Comparison of ENCODE assay signal across 22 mouse cellular contexts in the genomic region with DNA sequence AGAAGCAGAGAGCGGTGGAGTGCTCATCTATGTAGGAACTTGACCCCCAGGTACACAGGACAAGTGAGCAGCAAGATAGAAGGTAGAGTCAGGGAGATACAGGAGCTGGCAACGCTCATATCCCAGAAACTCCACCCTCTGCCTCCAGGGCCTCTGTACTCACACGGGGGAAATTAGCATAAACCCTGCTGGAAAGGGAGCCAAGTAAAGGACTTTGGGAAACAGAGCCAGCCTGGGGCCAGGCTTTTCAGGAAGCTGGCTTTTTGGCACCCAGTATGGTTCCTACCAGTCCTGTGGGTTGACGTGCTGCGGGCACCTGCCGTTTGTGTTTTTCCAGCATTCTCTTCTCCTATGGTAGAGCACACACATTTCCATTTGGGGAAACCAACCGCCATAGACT.
A peak's percentile ranks its signal among the peaks of the same experiment; 100 is the strongest.
DNase-seq lines count a peak whose midpoint lies in the region; ATAC-seq and TF ChIP-seq lines count a peak whose summit lies in the region.
"Had no signal": no experiment of that assay in that cellular context is flagged by ENCODE, and none has a peak within 500 bp of the region (broad histone marks: within the 10 kb centered on the region; RNA-seq: fewer than 3 reads in every experiment).

No protein-coding gene starts in this region.

- H3K9me3 ChIP-seq in embryonic facial prominence, embryonic 14.5 days (ENCODE audit: control insufficient read depth, low read length) = no peaks in the 10 kb centered on the region
- no peaks in the 10 kb centered on the region for H3K9me3 ChIP-seq in embryonic facial prominence, embryonic 10.5 days
- no peaks in the 10 kb centered on the region for H3K9me3 ChIP-seq in kidney, embryonic 14.5 days (ENCODE audit: control insufficient read depth, low read length)
- no peaks in the 10 kb centered on the region for H3K9me3 ChIP-seq in midbrain, postnatal 0 days (ENCODE audit: low read length)
- no peaks in the 10 kb centered on the region for H3K9me3 ChIP-seq in midbrain, embryonic 13.5 days
- H3K9me3 ChIP-seq: embryonic facial prominence, embryonic 15.5 days; heart, embryonic 10.5 days; limb, embryonic 12.5 days; stomach, embryonic 15.5 days had no signal

- peak; percentile 27 for DNase-seq in embryonic facial prominence, embryonic 14.5 days (ENCODE audit: low spot score)
- DNase-seq in embryonic facial prominence, embryonic 10.5 days (ENCODE audit: low spot score) = no peak
- peak; percentile 15 for DNase-seq in kidney, adult 11 months
- DNase-seq in midbrain, postnatal 0 days (ENCODE audit: low spot score) = peak; percentile 41
- no peak for DNase-seq in gastrocnemius, postnatal 4 days (ENCODE audit: low spot score in 2 of 2)
- DNase-seq in layer of hippocampus, adult 9-11 months = no peak
- DNase-seq: adrenal gland, postnatal 36 days; cerebellum, adult 11-12 months; embryo, embryonic 11 days; gastrocnemius, postnatal 25 days; heart, postnatal 4 days; liver, postnatal 0 days; thymus, postnatal 4 days had no signal

- no peak for TF ChIP-seq CTCF in midbrain, postnatal 0 days (IDR thresholded peaks at IDR 0.05)

- no peaks in the 10 kb centered on the region for H3K36me3 ChIP-seq in embryonic facial prominence, embryonic 14.5 days (ENCODE audit: control insufficient read depth, insufficient read depth, low read length)
- H3K36me3 ChIP-seq in embryonic facial prominence, embryonic 10.5 days (replicated peaks) = no peaks in the 10 kb centered on the region
- H3K36me3 ChIP-seq in kidney, embryonic 14.5 days (ENCODE audit: control insufficient read depth, insufficient read depth, low read length) = no peaks in the 10 kb centered on the region
- H3K36me3 ChIP-seq in midbrain, postnatal 0 days (ENCODE audit: insufficient read depth, low read length) = no peaks in the 10 kb centered on the region
- H3K36me3 ChIP-seq in midbrain, embryonic 13.5 days = no peaks in the 10 kb centered on the region
- H3K36me3 ChIP-seq: embryonic facial prominence, embryonic 15.5 days; heart, embryonic 10.5 days; limb, embryonic 12.5 days; stomach, embryonic 15.5 days had no signal

- H3K9ac ChIP-seq in embryonic facial prominence, embryonic 14.5 days (ENCODE audit: low read depth, low read length) = no peak overlapping the region
- H3K9ac ChIP-seq in kidney, embryonic 14.5 days (ENCODE audit: low read depth, low read length) = no peak overlapping the region
- H3K9ac ChIP-seq in midbrain, postnatal 0 days (replicated peaks; ENCODE audit: low read length, poor library complexity, severe bottlenecking) = no peak overlapping the region
- H3K9ac ChIP-seq in midbrain, embryonic 13.5 days (replicated peaks) = no peak overlapping the region
- H3K9ac ChIP-seq: embryonic facial prominence, embryonic 15.5 days; limb, embryonic 12.5 days; liver, postnatal 0 days; stomach, embryonic 15.5 days had no signal

- no peaks in the 10 kb centered on the region for H3K27me3 ChIP-seq in embryonic facial prominence, embryonic 14.5 days (replicated peaks; ENCODE audit: control insufficient read depth, insufficient read depth, low read length)
- 0 out of 2 replicates have a peak, but pooled peaks cover 10% of the 10 kb centered on the region for H3K27me3 ChIP-seq in embryonic facial prominence, embryonic 10.5 days (replicated peaks; ENCODE audit: low read depth, poor library complexity, severe bottlenecking)
- no peaks in the 10 kb centered on the region for H3K27me3 ChIP-seq in kidney, embryonic 14.5 days (ENCODE audit: control insufficient read depth, insufficient read depth, low read length)
- H3K27me3 ChIP-seq in midbrain, postnatal 0 days (ENCODE audit: insufficient read depth, low read length) = no peaks in the 10 kb centered on the region
- H3K27me3 ChIP-seq in midbrain, embryonic 13.5 days = no peaks in the 10 kb centered on the region
- H3K27me3 ChIP-seq: embryonic facial prominence, embryonic 15.5 days; limb, embryonic 12.5 days; stomach, embryonic 15.5 days had no signal

- no peak for ATAC-seq in embryonic facial prominence, embryonic 14.5 days (ENCODE audit: low read depth)
- ATAC-seq in kidney, embryonic 14.5 days (ENCODE audit: low FRiP score, low TSS enrichment) = no peak
- no peak for ATAC-seq in midbrain, postnatal 0 days (ENCODE audit: low FRiP score)
- no peak for ATAC-seq in midbrain, embryonic 13.5 days
- ATAC-seq: liver, postnatal 0 days; lung, postnatal 0 days had no signal

- H3K4me1 ChIP-seq in embryonic facial prominence, embryonic 14.5 days (ENCODE audit: control insufficient read depth, insufficient read depth, low read length) = no peaks in the 10 kb centered on the region; the same call in 1 of the 2 replicates
- H3K4me1 ChIP-seq in embryonic facial prominence, embryonic 10.5 days = peaks cover 8% of the 10 kb centered on the region; the same call in 1 of the 2 replicates
- H3K4me1 ChIP-seq in kidney, embryonic 14.5 days (ENCODE audit: control insufficient read depth, insufficient read depth, low read length) = no peaks in the 10 kb centered on the region
- no peaks in the 10 kb centered on the region for H3K4me1 ChIP-seq in midbrain, postnatal 0 days (ENCODE audit: insufficient read depth, low read length)
- H3K4me1 ChIP-seq in midbrain, embryonic 13.5 days (replicated peaks) = peaks cover 5% of the 10 kb centered on the region; the same call in 1 of the 2 replicates
- H3K4me1 ChIP-seq: stomach, embryonic 15.5 days had no signal

- no peak overlapping the region for H3K4me2 ChIP-seq in embryonic facial prominence, embryonic 14.5 days (ENCODE audit: low read depth, low read length)
- no peak overlapping the region for H3K4me2 ChIP-seq in kidney, embryonic 14.5 days (replicated peaks; ENCODE audit: low read depth, low read length)
- no peak overlapping the region for H3K4me2 ChIP-seq in midbrain, postnatal 0 days (ENCODE audit: low read depth, low read length, poor library complexity, severe bottlenecking)
- H3K4me2 ChIP-seq in midbrain, embryonic 13.5 days (replicated peaks) = no peak overlapping the region
- H3K4me2 ChIP-seq: embryonic facial prominence, embryonic 15.5 days; limb, embryonic 12.5 days; liver, embryonic 11.5 days; stomach, embryonic 15.5 days had no signal

- no peak overlapping the region for H3K4me3 ChIP-seq in embryonic facial prominence, embryonic 14.5 days (ENCODE audit: low read depth, low read length)
- H3K4me3 ChIP-seq in embryonic facial prominence, embryonic 10.5 days = no peak overlapping the region
- no peak overlapping the region for H3K4me3 ChIP-seq in kidney, embryonic 14.5 days (ENCODE audit: low read length)
- H3K4me3 ChIP-seq in midbrain, postnatal 0 days (ENCODE audit: low read depth, low read length) = no peak overlapping the region
- H3K4me3 ChIP-seq in midbrain, embryonic 13.5 days (replicated peaks) = no peak overlapping the region
- H3K4me3 ChIP-seq: embryonic facial prominence, embryonic 15.5 days; heart, embryonic 10.5 days; limb, embryonic 12.5 days; stomach, embryonic 15.5 days had no signal

- H3K27ac ChIP-seq in embryonic facial prominence, embryonic 14.5 days (replicated peaks; ENCODE audit: low read depth, low read length) = no peak overlapping the region
- H3K27ac ChIP-seq in embryonic facial prominence, embryonic 10.5 days (replicated peaks) = no peak overlapping the region
- no peak overlapping the region for H3K27ac ChIP-seq in kidney, embryonic 14.5 days (ENCODE audit: low read depth, low read length)
- no peak overlapping the region for H3K27ac ChIP-seq in midbrain, postnatal 0 days (ENCODE audit: low read depth, low read length)
- no peak overlapping the region for H3K27ac ChIP-seq in midbrain, embryonic 13.5 days
- H3K27ac ChIP-seq: embryonic facial prominence, embryonic 15.5 days; heart, embryonic 10.5 days; limb, embryonic 12.5 days; macrophage; stomach, embryonic 15.5 days had no signal

- WGBS in embryonic facial prominence, embryonic 14.5 days = 41% methylated on average over 7 of the region's 7 CpGs
- 42% methylated on average over 7 of the region's 7 CpGs for WGBS in embryonic facial prominence, embryonic 10.5 days
- 61% methylated on average over 7 of the region's 7 CpGs for WGBS in kidney, embryonic 14.5 days
- 41% methylated on average over 7 of the region's 7 CpGs for WGBS in midbrain, postnatal 0 days
- WGBS in midbrain, embryonic 13.5 days = 39% methylated on average over 7 of the region's 7 CpGs

Comparison
In these comparisons a context has a peak if more than half of its experiments do, and no peak if none do; other contexts are left out.
1. DNase-seq: peak in embryonic facial prominence, embryonic 14.5 days (single experiment), kidney, adult 11 months (single experiment) and midbrain, postnatal 0 days (single experiment); none in embryonic facial prominence, embryonic 10.5 days (single experiment), gastrocnemius, postnatal 4 days (0 of 2) and layer of hippocampus, adult 9-11 months (single experiment).